In genomic region chr10:44005677-44006641, GRCm38 (mm10) we compare ENCODE assay signal across 8 mouse cellular contexts.
DNase-seq lines count a peak whose midpoint lies in the region; ATAC-seq and TF ChIP-seq lines count a peak whose summit lies in the region.

No protein-coding gene starts in this region.

- TF ChIP-seq EP300 in liver, postnatal 0 days (IDR thresholded peaks at IDR 0.05; ENCODE audit: low read depth), result 0 out of 2 replicates have a peak, but pooled peaks have one; percentile 28

- WGBS in spleen, adult 2 months, result 17% methylated on average over 40 of the region's 40 CpGs
- under 1% methylated on average over 40 of the region's 40 CpGs for WGBS in forebrain, embryonic 11.5 days
- whole genome bisulfite sequencing in intestine, embryonic 16.5 days, result 2% methylated on average over 40 of the region's 40 CpGs
- WGBS in liver, postnatal 0 days (ENCODE audit: insufficient replicate concordance), result 3% methylated on average over 40 of the region's 40 CpGs

- H3K36me3 ChIP-seq in spleen, adult 2 months (ENCODE audit: control insufficient read depth, insufficient read depth, low read length), result no peaks in the 10 kb centered on the region
- H3K36me3 ChIP-seq in forebrain, embryonic 11.5 days (ENCODE audit: control insufficient read depth, insufficient read depth, low read length), result no peaks in the 10 kb centered on the region
- no peaks in the 10 kb centered on the region for H3K36me3 ChIP-seq in intestine, embryonic 16.5 days (ENCODE audit: control insufficient read depth, insufficient read depth, low read length)
- H3K36me3 ChIP-seq in liver, postnatal 0 days (replicated peaks; ENCODE audit: insufficient read depth, low read length), result no peaks in the 10 kb centered on the region

- H3K4me1 ChIP-seq in spleen, adult 2 months (ENCODE audit: control insufficient read depth, insufficient read depth, insufficient read length), result peaks cover 12% of the 10 kb centered on the region
- peaks cover 6% of the 10 kb centered on the region; the same call in 1 of the 2 replicates for H3K4me1 ChIP-seq in forebrain, embryonic 11.5 days (replicated peaks; ENCODE audit: control insufficient read depth, insufficient read depth, low read length)
- H3K4me1 ChIP-seq in intestine, embryonic 16.5 days (ENCODE audit: control insufficient read depth, insufficient read depth, low read length), result peaks cover 13% of the 10 kb centered on the region; the same call in 1 of the 2 replicates
- peaks cover 15% of the 10 kb centered on the region for H3K4me1 ChIP-seq in liver, postnatal 0 days (ENCODE audit: insufficient read depth)

- peak overlapping the region; percentile 56 for H3K4me2 ChIP-seq in forebrain, embryonic 11.5 days (ENCODE audit: low read depth, low read length, severe bottlenecking)
- peak overlapping the region; percentile 74 for H3K4me2 ChIP-seq in intestine, embryonic 16.5 days (ENCODE audit: low read depth, low read length)
- H3K4me2 ChIP-seq in liver, postnatal 0 days (ENCODE audit: low read depth, low read length), result peak overlapping the region; percentile 83

- no peaks in the 10 kb centered on the region for H3K9me3 ChIP-seq in forebrain, embryonic 11.5 days (ENCODE audit: control insufficient read depth, low read length)
- H3K9me3 ChIP-seq in intestine, embryonic 16.5 days (ENCODE audit: control insufficient read depth, low read length), result no peaks in the 10 kb centered on the region
- no peaks in the 10 kb centered on the region for H3K9me3 ChIP-seq in liver, postnatal 0 days (ENCODE audit: low read length)

- DNase-seq in spleen, adult 2 months (ENCODE audit: low read depth in 1 of 2, low spot score in 2 of 2), result peak in 1 of 2 experiments; percentile 39
- no peak for DNase-seq in spleen, adult 12 weeks (ENCODE audit: low spot score)
- peak; percentile 65 for DNase-seq in forebrain, embryonic 11.5 days (ENCODE audit: low spot score)
- DNase-seq in liver, postnatal 0 days, result peak; percentile 72
- peak; percentile 55 for DNase-seq in retina, postnatal 1 day
- DNase-seq in cerebellum, adult 11-12 months, result no peak
- DNase-seq in cerebellum, adult 9-11 months, result no peak

- no peak for TF ChIP-seq POLR2A in spleen, adult 2 months (IDR thresholded peaks at IDR 0.05; ENCODE audit: low read depth, low read length)

- no peak overlapping the region for H3K9ac ChIP-seq in forebrain, embryonic 11.5 days (ENCODE audit: low read length)
- peak overlapping the region; percentile 66 for H3K9ac ChIP-seq in intestine, embryonic 16.5 days (ENCODE audit: low read depth, low read length)
- H3K9ac ChIP-seq in liver, postnatal 0 days (replicated peaks), result peak overlapping the region; percentile 61

- no peak for TF ChIP-seq CTCF in spleen, adult 2 months (IDR thresholded peaks at IDR 0.05; ENCODE audit: extremely low read depth, insufficient read depth, insufficient read length, insufficient replicate concordance)
- TF ChIP-seq CTCF in liver, postnatal 0 days (IDR thresholded peaks at IDR 0.05; ENCODE audit: low read depth), result 0 out of 2 replicates have a peak, but pooled peaks have one; percentile 5

- H3K27me3 ChIP-seq in spleen, adult 2 months (ENCODE audit: control insufficient read depth, insufficient read depth, low read length), result peaks cover 7% of the 10 kb centered on the region; the same call in 1 of the 2 replicates
- H3K27me3 ChIP-seq in forebrain, embryonic 11.5 days (ENCODE audit: control insufficient read depth, insufficient read depth, low read length), result peaks cover 54% of the 10 kb centered on the region
- H3K27me3 ChIP-seq in intestine, embryonic 16.5 days (replicated peaks; ENCODE audit: control insufficient read depth, insufficient read depth, low read length), result peaks cover 17% of the 10 kb centered on the region
- H3K27me3 ChIP-seq in liver, postnatal 0 days (ENCODE audit: insufficient read depth, low read length), result peaks cover 40% of the 10 kb centered on the region

- H3K27ac ChIP-seq in spleen, adult 2 months (ENCODE audit: insufficient read depth, low read length), result no peak overlapping the region
- no peak overlapping the region for H3K27ac ChIP-seq in forebrain, embryonic 11.5 days (ENCODE audit: low read depth, low read length)
- H3K27ac ChIP-seq in intestine, embryonic 16.5 days (ENCODE audit: low read length), result no peak overlapping the region
- peak overlapping the region; percentile 78 for H3K27ac ChIP-seq in liver, postnatal 0 days (ENCODE audit: low read depth)

- H3K4me3 ChIP-seq in spleen, adult 2 months (ENCODE audit: extremely low read depth, insufficient read depth, insufficient read length), result peak overlapping the region; percentile 6; the same call in 1 of the 2 replicates
- H3K4me3 ChIP-seq in forebrain, embryonic 11.5 days (ENCODE audit: low read depth, low read length), result peak overlapping the region; percentile 27
- H3K4me3 ChIP-seq in intestine, embryonic 16.5 days (ENCODE audit: low read length), result peak overlapping the region; percentile 52
- H3K4me3 ChIP-seq in liver, postnatal 0 days (ENCODE audit: low read depth, low read length), result peak overlapping the region; percentile 48

- 0 out of 2 replicates have a peak, but pooled peaks have one; percentile 38 for ATAC-seq in forebrain, embryonic 11.5 days (replicated peaks; ENCODE audit: low FRiP score)
- ATAC-seq in intestine, embryonic 16.5 days, result peak; percentile 75
- peak; percentile 83 for ATAC-seq in liver, postnatal 0 days

Comparison
In these comparisons a context has a peak if more than half of its experiments do, and no peak if none do; other contexts are left out.
1. DNase-seq: peak in forebrain, embryonic 11.5 days (single experiment), liver, postnatal 0 days (single experiment) and retina, postnatal 1 day (single experiment); none in spleen, adult 12 weeks (single experiment), cerebellum, adult 11-12 months (single experiment) and cerebellum, adult 9-11 months (single experiment).
2. Peak in every context shown above with its lines, with median percentiles within 50 percentile points of each other: H3K4me3 ChIP-seq, ATAC-seq and H3K4me2 ChIP-seq.